Mouse (Mus musculus) kidney, embryonic 16.5 days (tissue): ENCODE data around the gene Hoxb8. TPM values are rescaled to one million over a fixed set of nuclear protein-coding genes. Genes with fewer than 3 reads are reported as not detected.

ENCODE experiments used
- ATAC-seq: fragments of 200-750 bp; cut with Nextera tagmentation; 2 replicates; pipeline ENCODE4 v1.8.0; 2017; ENCODE audit warnings: moderate TSS enrichment; ENCODE audit not compliant: low FRiP score, low TSS enrichment
- H3K27ac ChIP-seq: fragments of 300-500 bp; sonication (generic); 2 replicates; pipeline ENCODE4 v1.5.1; 2014; ENCODE audit warnings: low read length
- H3K27me3 ChIP-seq: fragments of 300-500 bp; sonication (generic); 2 replicates; pipeline ENCODE4 v1.6.1; 2014; ENCODE audit warnings: low read length, control low read depth, mixed read lengths; ENCODE audit not compliant: insufficient read depth
- H3K36me3 ChIP-seq: fragments of 300-500 bp; sonication (generic); 2 replicates; pipeline ENCODE4 v1.6.1; 2014; ENCODE audit warnings: low read length, control low read depth, mixed read lengths; ENCODE audit not compliant: insufficient read depth
- H3K4me1 ChIP-seq: fragments of 300-500 bp; sonication (generic); 2 replicates; pipeline ENCODE4 v1.6.1; 2014; ENCODE audit warnings: low read length, control low read depth, mixed read lengths; ENCODE audit not compliant: insufficient read depth
- H3K4me2 ChIP-seq: fragments of 300-500 bp; sonication (generic); replicated peaks from 2 replicates; pipeline ENCODE4 v1.6.1; 2014; ENCODE audit warnings: low read depth, low read length
- H3K4me3 ChIP-seq: fragments of 300-500 bp; sonication (generic); 2 replicates; pipeline ENCODE4 v1.5.1; 2014; ENCODE audit warnings: mild to moderate bottlenecking, low read length
- H3K9ac ChIP-seq: fragments of 300-500 bp; sonication (generic); replicated peaks from 2 replicates; pipeline ENCODE4 v1.6.1; 2014; ENCODE audit warnings: low read length
- H3K9me3 ChIP-seq: fragments of 300-500 bp; sonication (generic); 2 replicates; pipeline ENCODE4 v1.6.1; 2016; ENCODE audit warnings: low read length, control low read depth
- WGBS: fragments of 180-500 bp; shearing (Covaris S2); extraction: QIAGEN DNeasy Blood & Tissue Kit; methylation state at CpG from one replicate; pipeline ENCODE4 v1.1.7; 2014; 5-methylcytosine and 5-hydroxymethylcytosine counted together
- polyA plus RNA-seq: library from polyadenylated mRNA; unstranded; fragments of >200 nt; fragmentation: Nextera tagmentation; extraction: Ambion mirVana; gene quantifications from 2 replicates; pipeline ENCODE4 v1.2.1, GENCODE M21; 2015

The Hoxb8 gene
- polyA plus RNA-seq, 1 experiment from 2014 or later: 9.5 TPM

- peak overlapping the region; percentile 99 for H3K27ac ChIP-seq
- H3K9me3 ChIP-seq: no peaks in the 10 kb centered on the region
- H3K4me1 ChIP-seq: peaks cover 80% of the 10 kb centered on the region
- H3K9ac ChIP-seq: peak overlapping the region; percentile 90
- H3K36me3 ChIP-seq: 0 out of 2 replicates have a peak, but pooled peaks cover 4% of the 10 kb centered on the region
- ATAC-seq: no peak
- H3K4me3 ChIP-seq: peak overlapping the region; percentile 71
- H3K27me3 ChIP-seq: no peaks in the 10 kb centered on the region
- peak overlapping the region; percentile 90 for H3K4me2 ChIP-seq
- WGBS: 11% methylated on average over 12 of the region's 12 CpGs
Observed at GRCm38 (mm10) chr11:96313806-96314428, 32.2 kb downstream of the Hoxb8 start.

GRCm38 (mm10) chr11:96314671-96315343 lies 33.1 kb downstream of the Hoxb8 start:
- no peaks in the 10 kb centered on the region for H3K9me3 ChIP-seq
- H3K4me1 ChIP-seq: peaks cover 71% of the 10 kb centered on the region
- H3K4me2 ChIP-seq: peak overlapping the region; percentile 90
- 4% methylated on average over 34 of the region's 34 CpGs for WGBS
- H3K27me3 ChIP-seq: no peaks in the 10 kb centered on the region
- no peak for ATAC-seq
- H3K36me3 ChIP-seq: 0 out of 2 replicates have a peak, but pooled peaks cover 4% of the 10 kb centered on the region
- peak overlapping the region; percentile 90 for H3K9ac ChIP-seq
- peak overlapping the region; percentile 71 for H3K4me3 ChIP-seq
- peak overlapping the region; percentile 99 for H3K27ac ChIP-seq

- Histone ChIP-seq H3K36me3 (0 out of 2 replicates have a peak, but pooled peaks cover 4% of the 10 kb centered on the region), H3K27me3 (no peaks in the 10 kb centered on the region), H3K4me2 (peak overlapping the region; percentile 90), H3K4me3 (peak overlapping the region; percentile 71), H3K27ac (peak overlapping the region; percentile 99), H3K9me3 (no peaks in the 10 kb centered on the region), H3K9ac (peak overlapping the region; percentile 90), H3K4me1 (peaks cover 66% of the 10 kb centered on the region)
- ATAC-seq: no peak
- WGBS: 10% methylated on average over 5 of the region's 5 CpGs
Observed at GRCm38 (mm10) chr11:96315344-96315681, 33.6 kb downstream of the Hoxb8 start.

- WGBS: 7% methylated on average over 18 of the region's 18 CpGs
Observed at GRCm38 (mm10) chr11:96316696-96317607, 35.2 kb downstream of the Hoxb8 start.

GRCm38 (mm10) chr11:96317608-96318367 lies 36.1 kb downstream of the Hoxb8 start, which contains the start of gene Hoxb4:
Gene Hoxb4 (plus strand): TSS chr11:96318267.
- ATAC-seq: peak; percentile 6; the same call in 1 of the 2 replicates
- Histone ChIP-seq H3K36me3 (0 out of 2 replicates have a peak, but pooled peaks cover 4% of the 10 kb centered on the region), H3K9ac (peak within 1 kb of the TSS; percentile 90), H3K27me3 (no peaks in the 10 kb centered on the region), H3K4me3 (peak within 1 kb of the TSS; percentile 71), H3K4me1 (peaks cover 72% of the 10 kb centered on the region), H3K9me3 (no peaks in the 10 kb centered on the region), H3K4me2 (peak within 1 kb of the TSS; percentile 90), H3K27ac (peak within 1 kb of the TSS; percentile 99)
- WGBS: 7% methylated on average over 28 of the region's 28 CpGs

More at GRCm38 (mm10) chr11:96316696-96317607, 35.2 kb downstream of the Hoxb8 start:
- peak overlapping the region; percentile 90 for H3K4me2 ChIP-seq
- H3K9me3 ChIP-seq: no peaks in the 10 kb centered on the region
- H3K27me3 ChIP-seq: no peaks in the 10 kb centered on the region
- peak overlapping the region; percentile 99 for H3K27ac ChIP-seq
- 0 out of 2 replicates have a peak, but pooled peaks cover 4% of the 10 kb centered on the region for H3K36me3 ChIP-seq
- H3K4me1 ChIP-seq: peaks cover 71% of the 10 kb centered on the region
- H3K4me3 ChIP-seq: peak overlapping the region; percentile 71
- no peak for ATAC-seq
- peak overlapping the region; percentile 90 for H3K9ac ChIP-seq

- H3K4me1 ChIP-seq: peaks cover 72% of the 10 kb centered on the region
- H3K4me2 ChIP-seq: peak overlapping the region; percentile 90
- H3K36me3 ChIP-seq: 0 out of 2 replicates have a peak, but pooled peaks cover 4% of the 10 kb centered on the region
- peak overlapping the region; percentile 71 for H3K4me3 ChIP-seq
- no peaks in the 10 kb centered on the region for H3K9me3 ChIP-seq
- H3K27me3 ChIP-seq: no peaks in the 10 kb centered on the region
- ATAC-seq: peak; percentile 76
- peak overlapping the region; percentile 99 for H3K27ac ChIP-seq
- WGBS: under 1% methylated on average over 38 of the region's 45 CpGs
- peak overlapping the region; percentile 90 for H3K9ac ChIP-seq
Observed at GRCm38 (mm10) chr11:96318368-96319070, 36.8 kb downstream of the Hoxb8 start.

GRCm38 (mm10) chr11:96319071-96319902 lies 37.6 kb downstream of the Hoxb8 start:
- WGBS: under 1% methylated on average over 26 of the region's 34 CpGs
- ATAC-seq: peak; percentile 87

GRCm38 (mm10) chr11:96319910-96320309 lies 38.2 kb downstream of the Hoxb8 start:
- 1% methylated on average over 29 of the region's 29 CpGs for WGBS
- Histone ChIP-seq H3K4me1 (peaks cover 75% of the 10 kb centered on the region), H3K36me3 (0 out of 2 replicates have a peak, but pooled peaks cover 2% of the 10 kb centered on the region), H3K4me3 (peak overlapping the region; percentile 71), H3K4me2 (peak overlapping the region; percentile 90), H3K27me3 (no peaks in the 10 kb centered on the region), H3K27ac (peak overlapping the region; percentile 99), H3K9me3 (no peaks in the 10 kb centered on the region), H3K9ac (peak overlapping the region; percentile 90)
- ATAC-seq: peak; percentile 5; the same call in 1 of the 2 replicates

More at GRCm38 (mm10) chr11:96319071-96319902, 37.6 kb downstream of the Hoxb8 start:
- peak overlapping the region; percentile 99 for H3K27ac ChIP-seq
- H3K4me2 ChIP-seq: peak overlapping the region; percentile 90
- H3K9me3 ChIP-seq: no peaks in the 10 kb centered on the region
- peaks cover 72% of the 10 kb centered on the region for H3K4me1 ChIP-seq
- H3K4me3 ChIP-seq: peak overlapping the region; percentile 71
- H3K36me3 ChIP-seq: 0 out of 2 replicates have a peak, but pooled peaks cover 4% of the 10 kb centered on the region
- H3K27me3 ChIP-seq: no peaks in the 10 kb centered on the region
- H3K9ac ChIP-seq: peak overlapping the region; percentile 90
